Mouse (Mus musculus): ENCODE data around the gene Xcr1.

GRCm38 (mm10) chr9:123818601-123819000 lies 43.2 kb downstream of the Xcr1 start:
- TF ChIP-seq CEBPB (IDR thresholded peaks at IDR 0.05; ENCODE audit: low read depth): no peak
- TF ChIP-seq CTCF (IDR thresholded peaks at IDR 0.05; ENCODE audit: control insufficient read depth, insufficient read depth, insufficient read length): no peak
- no peak for TF ChIP-seq USF1 (IDR thresholded peaks at IDR 0.05; ENCODE audit: low read depth)
- TF ChIP-seq MAX (IDR thresholded peaks at IDR 0.05): no peak
